Mouse (Mus musculus) limb, embryonic 10.5 days (tissue): ENCODE results near the gene Trp53i13. TPM values are rescaled to one million over a fixed set of nuclear protein-coding genes. Genes with fewer than 3 reads are reported as not detected.
"Not testable (repeated sequence)": the region's sequence is repeated elsewhere in the genome, so short reads cannot be mapped to it uniquely, and the experiment has no call there.

ENCODE experiments used
- DNase-seq: peaks from one replicate; pipeline ENCODE4 v3.0.0-alpha.2; 2017; ENCODE audit warnings: low spot score
- H3K27ac ChIP-seq: fragments of 300-500 bp; sonication (generic); 2 replicates; pipeline ENCODE4 v1.5.1; 2016; ENCODE audit warnings: mild to moderate bottlenecking
- H3K27me3 ChIP-seq: fragments of 300-500 bp; sonication (generic); 2 replicates; pipeline ENCODE4 v1.6.1; 2016; ENCODE audit warnings: low read depth, mild to moderate bottlenecking; ENCODE audit not compliant: poor library complexity, severe bottlenecking
- H3K36me3 ChIP-seq: fragments of 300-500 bp; sonication (generic); 2 replicates; pipeline ENCODE4 v1.6.1; 2016; ENCODE audit warnings: mild to moderate bottlenecking, moderate library complexity
- H3K4me1 ChIP-seq: fragments of 300-500 bp; sonication (generic); 2 replicates; pipeline ENCODE4 v1.6.1; 2016
- H3K4me3 ChIP-seq: fragments of 300-500 bp; sonication (generic); 2 replicates; pipeline ENCODE4 v1.5.1; 2016; ENCODE audit warnings: mild to moderate bottlenecking, moderate library complexity
- H3K9me3 ChIP-seq: fragments of 300-500 bp; sonication (generic); replicated peaks from 2 replicates; pipeline ENCODE4 v1.6.1; 2016; ENCODE audit warnings: mild to moderate bottlenecking
- WGBS: fragments of 180-500 bp; shearing (Covaris S2); methylation state at CpG from one replicate; pipeline ENCODE4 v1.1.7; 2016; 5-methylcytosine and 5-hydroxymethylcytosine counted together
- polyA plus RNA-seq: library from polyadenylated mRNA; unstranded; fragments of >200 nt; fragmentation: Nextera tagmentation; extraction: Ambion mirVana; gene quantifications from 2 replicates; pipeline ENCODE4 v1.2.1, GENCODE M21; 2016

Gene Trp53i13
- 33.4 and 38.7 TPM in 2 replicates for polyA plus RNA-seq

DNA sequence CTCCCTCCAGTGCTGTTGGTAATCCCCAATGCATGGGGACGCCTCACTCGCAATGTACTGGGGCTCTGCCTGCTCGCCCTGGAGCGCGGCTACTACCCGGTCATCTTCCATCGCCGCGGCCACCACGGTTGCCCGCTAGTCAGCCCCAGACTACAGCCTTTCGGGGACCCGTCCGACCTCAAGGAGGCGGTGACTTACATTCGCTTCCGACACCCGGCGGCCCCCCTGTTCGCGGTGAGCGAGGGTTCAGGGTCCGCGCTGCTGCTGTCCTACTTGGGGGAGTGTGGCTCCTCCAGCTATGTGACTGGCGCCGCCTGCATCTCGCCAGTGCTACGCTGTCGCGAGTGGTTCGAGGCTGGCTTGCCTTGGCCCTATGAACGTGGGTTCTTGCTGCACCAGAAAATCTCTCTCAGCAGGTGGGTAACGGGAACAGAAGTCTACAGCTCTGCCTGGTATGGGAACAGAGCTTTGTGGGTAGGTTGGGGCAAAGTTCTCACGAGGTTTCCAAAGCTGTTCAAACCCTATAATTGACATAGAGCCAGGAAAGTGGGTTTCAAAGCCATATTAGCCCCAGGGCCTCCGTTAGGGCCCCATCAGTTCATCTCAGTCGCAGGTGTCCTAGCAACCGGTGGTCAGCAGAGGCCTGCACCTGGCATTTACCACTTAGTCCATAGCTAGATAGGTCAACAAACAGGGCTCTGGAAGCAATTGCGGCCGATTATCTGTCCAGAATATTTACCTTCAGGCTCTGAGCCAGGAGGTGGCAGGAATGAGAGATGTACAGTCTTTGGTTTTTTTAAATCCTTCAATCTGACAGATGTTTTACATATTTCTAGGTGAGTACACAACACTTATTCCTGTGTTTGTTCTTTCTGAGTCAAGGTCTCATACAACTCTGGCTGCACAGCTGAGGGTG lies at the start of gene Trp53i13:
Gene Trp53i13 (minus strand): TSS at position 344 of the 916 bp plus-strand sequence.
- DNase-seq, result no peak
- Histone ChIP-seq H3K27ac (peak within 1 kb of the TSS; percentile 56), H3K9me3 (no peaks in the 10 kb centered on the region), H3K4me3 (peak within 1 kb of the TSS; percentile 77), H3K4me1 (peaks cover 40% of the 10 kb centered on the region), H3K27me3 (peaks cover 52% of the 10 kb centered on the region), H3K36me3 (no peaks in the 10 kb centered on the region)
- WGBS, result 6% methylated on average over 39 of the region's 39 CpGs

DNA sequence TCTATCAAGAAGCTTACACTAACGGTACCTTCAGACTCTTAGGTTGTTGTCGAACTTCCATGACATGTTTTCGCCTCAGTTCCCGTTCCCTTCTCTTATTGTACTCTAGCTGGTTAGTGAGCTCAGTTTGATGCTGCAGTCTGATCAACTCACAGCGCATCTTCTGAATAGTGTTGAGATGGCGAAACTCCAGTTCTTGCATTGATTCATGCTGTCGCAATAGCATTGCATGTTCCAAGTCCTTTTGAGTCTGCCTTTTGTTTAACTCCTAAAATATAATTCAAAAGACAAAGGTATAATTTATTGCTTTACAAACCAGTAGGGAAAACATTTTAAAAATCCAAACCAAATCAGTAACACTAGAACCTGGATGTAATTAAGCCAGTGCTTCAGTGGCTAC lies 29.5 kb upstream of the Trp53i13 start:
- Histone ChIP-seq H3K9me3 (no peaks in the 10 kb centered on the region), H3K27ac (no peak overlapping the region), H3K4me3 (no peak overlapping the region), H3K27me3 (no peaks in the 10 kb centered on the region), H3K36me3 (peaks cover 98% of the 10 kb centered on the region), H3K4me1 (no peaks in the 10 kb centered on the region)
- WGBS, result 93% methylated on average over 7 of the region's 7 CpGs
- no peak for DNase-seq

DNA sequence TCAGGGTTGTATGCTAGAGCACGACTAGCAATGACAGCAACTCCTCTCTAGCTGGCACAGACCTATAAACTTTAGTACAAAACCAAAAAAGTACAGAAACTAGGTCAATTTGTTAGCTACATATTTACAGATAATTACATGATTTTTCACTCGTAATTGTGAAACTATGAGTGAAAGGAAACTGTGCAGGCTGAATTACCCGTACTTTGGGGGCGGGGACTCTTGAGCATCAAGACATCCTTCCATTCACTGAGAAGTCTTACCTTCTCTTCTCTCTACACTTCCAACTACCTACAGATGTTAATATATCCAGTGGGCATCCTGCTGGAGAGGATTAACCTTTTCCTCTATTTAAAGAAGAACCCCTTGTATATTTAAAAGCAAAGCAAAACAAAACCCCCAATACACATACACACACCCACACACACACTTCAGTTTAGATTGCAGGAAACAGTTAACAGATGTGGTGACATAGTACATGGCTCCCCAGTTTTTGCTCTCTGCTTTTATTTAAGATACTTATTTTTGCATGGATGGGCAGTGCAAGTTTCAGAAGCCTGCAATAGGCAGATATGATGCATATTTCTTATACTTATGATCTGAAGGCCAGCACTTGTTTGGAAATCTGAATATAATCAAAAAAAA lies 16.5 kb upstream of the Trp53i13 start:
- WGBS, result 90% methylated on average over 4 of the region's 4 CpGs
- H3K9me3 ChIP-seq, result no peaks in the 10 kb centered on the region
- H3K27me3 ChIP-seq, result no peaks in the 10 kb centered on the region
- no peak overlapping the region for H3K27ac ChIP-seq
- H3K4me1 ChIP-seq, result no peaks in the 10 kb centered on the region
- H3K4me3 ChIP-seq, result no peak overlapping the region
- no peak for DNase-seq
- H3K36me3 ChIP-seq, result peaks cover 35% of the 10 kb centered on the region

DNA sequence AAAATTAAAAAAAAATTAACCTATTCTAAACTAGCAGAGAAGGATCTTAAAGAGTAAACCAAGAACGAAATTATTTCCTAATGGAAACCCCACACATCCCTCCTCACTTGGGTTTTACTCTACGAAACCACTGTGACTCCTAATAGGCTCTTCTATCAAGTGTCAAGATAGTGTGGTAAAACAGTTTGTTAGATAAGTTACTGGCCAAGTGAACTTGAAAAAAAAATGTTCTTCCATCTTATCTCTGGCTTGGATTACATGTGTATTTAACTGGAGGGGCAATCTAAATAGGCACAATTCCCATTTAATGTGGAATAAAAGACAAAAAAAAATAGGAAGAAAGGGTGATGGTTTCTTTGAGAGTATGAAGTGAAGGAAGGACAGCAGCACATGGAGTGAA lies 15.1 kb upstream of the Trp53i13 start:
- no peaks in the 10 kb centered on the region for H3K27me3 ChIP-seq
- DNase-seq, result no peak
- H3K4me3 ChIP-seq, result no peak overlapping the region
- H3K27ac ChIP-seq, result no peak overlapping the region
- H3K36me3 ChIP-seq, result peaks cover 21% of the 10 kb centered on the region
- H3K4me1 ChIP-seq, result no peaks in the 10 kb centered on the region
- 94% methylated on average over 2 of the region's 2 CpGs for WGBS
- no peaks in the 10 kb centered on the region for H3K9me3 ChIP-seq

DNA sequence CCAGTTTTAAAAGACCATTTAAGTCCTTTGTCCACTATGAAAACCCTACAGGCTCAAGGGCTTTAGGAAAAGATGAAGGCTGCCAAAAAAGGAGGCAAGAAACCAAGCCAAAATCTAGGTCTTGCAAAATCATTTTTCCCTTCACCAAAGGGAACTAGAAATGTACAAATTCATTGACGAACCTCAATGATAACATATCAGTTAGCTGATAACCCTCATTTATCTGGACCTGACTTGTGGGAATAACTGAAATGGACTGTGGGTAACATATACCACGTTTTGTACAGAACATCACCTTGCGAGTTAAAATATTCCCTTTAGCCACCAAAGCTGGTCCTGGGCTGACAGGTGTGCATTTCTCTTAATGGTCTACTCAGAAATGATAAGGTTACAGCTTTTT lies 13.9 kb upstream of the Trp53i13 start:
- no peaks in the 10 kb centered on the region for H3K4me1 ChIP-seq
- H3K4me3 ChIP-seq, result no peak overlapping the region
- DNase-seq, result no peak
- no peaks in the 10 kb centered on the region for H3K27me3 ChIP-seq
- 90% methylated on average over 3 of the region's 3 CpGs for WGBS
- no peaks in the 10 kb centered on the region for H3K9me3 ChIP-seq
- H3K36me3 ChIP-seq, result peaks cover 14% of the 10 kb centered on the region
- H3K27ac ChIP-seq, result no peak overlapping the region

DNA sequence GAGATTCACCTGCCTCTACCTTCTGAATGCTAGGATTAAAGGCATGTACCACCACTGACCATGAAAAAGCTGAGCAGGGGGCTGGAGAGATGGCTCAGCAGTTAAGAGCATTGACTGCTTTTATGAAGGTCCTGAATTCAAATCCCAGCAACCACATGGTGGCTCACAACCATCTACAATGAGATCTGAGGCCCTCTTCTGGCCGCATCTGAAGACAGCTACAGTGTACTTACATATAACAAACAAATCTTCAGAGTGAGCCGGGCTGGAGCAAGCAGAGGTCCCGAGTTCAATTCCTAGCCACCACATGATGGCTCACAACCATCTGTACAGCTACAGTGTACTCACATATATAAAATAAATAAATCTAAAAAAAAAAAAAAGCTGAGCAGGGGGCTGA lies 12.6 kb upstream of the Trp53i13 start:
- H3K36me3 ChIP-seq, result peaks cover 10% of the 10 kb centered on the region; the same call in 1 of the 2 replicates
- H3K4me1 ChIP-seq, H3K9me3 ChIP-seq, H3K27me3 ChIP-seq, H3K4me3 ChIP-seq, DNase-seq, H3K27ac ChIP-seq: not testable (repeated sequence)
- 86% methylated on average over 3 of the region's 3 CpGs for WGBS

DNA sequence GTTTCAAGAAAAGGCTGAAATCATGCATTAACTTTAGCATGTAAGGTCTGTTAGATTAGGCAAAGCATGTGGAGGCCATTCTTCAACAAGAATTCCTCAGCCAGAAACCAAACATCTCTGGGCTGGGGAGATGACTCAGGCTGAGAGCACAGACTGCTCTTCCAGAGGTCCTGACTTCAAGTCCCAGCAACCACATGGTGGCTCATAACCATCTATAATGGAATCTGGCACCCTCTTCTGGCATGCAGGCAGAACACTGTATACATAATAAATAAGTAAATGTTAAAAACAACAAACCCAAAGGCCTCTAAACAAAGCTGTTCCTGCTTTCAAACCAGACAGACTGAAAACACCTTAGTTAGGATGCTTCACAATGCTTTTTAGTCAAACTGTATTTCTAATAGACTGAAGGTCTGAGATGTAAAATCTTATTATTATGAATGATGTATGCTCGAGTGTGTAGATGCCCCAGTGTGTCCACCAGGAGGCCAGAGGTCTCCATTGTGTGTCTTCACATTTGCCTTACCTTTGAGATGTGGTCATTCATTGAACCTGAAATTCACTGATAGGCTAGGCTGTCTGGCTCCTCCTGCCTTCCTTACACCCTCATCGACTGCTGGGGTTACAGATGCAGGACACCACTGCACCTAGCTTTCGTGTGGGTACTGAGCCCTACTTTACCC lies 10.2 kb upstream of the Trp53i13 start:
- Histone ChIP-seq H3K27ac (no peak overlapping the region), H3K4me1 (no peaks in the 10 kb centered on the region), H3K4me3 (no peak overlapping the region), H3K27me3 (no peaks in the 10 kb centered on the region), H3K9me3 (no peaks in the 10 kb centered on the region), H3K36me3 (peaks cover 4% of the 10 kb centered on the region; the same call in 1 of the 2 replicates)
- WGBS, result 81% methylated on average over 3 of the region's 3 CpGs
- no peak for DNase-seq

DNA sequence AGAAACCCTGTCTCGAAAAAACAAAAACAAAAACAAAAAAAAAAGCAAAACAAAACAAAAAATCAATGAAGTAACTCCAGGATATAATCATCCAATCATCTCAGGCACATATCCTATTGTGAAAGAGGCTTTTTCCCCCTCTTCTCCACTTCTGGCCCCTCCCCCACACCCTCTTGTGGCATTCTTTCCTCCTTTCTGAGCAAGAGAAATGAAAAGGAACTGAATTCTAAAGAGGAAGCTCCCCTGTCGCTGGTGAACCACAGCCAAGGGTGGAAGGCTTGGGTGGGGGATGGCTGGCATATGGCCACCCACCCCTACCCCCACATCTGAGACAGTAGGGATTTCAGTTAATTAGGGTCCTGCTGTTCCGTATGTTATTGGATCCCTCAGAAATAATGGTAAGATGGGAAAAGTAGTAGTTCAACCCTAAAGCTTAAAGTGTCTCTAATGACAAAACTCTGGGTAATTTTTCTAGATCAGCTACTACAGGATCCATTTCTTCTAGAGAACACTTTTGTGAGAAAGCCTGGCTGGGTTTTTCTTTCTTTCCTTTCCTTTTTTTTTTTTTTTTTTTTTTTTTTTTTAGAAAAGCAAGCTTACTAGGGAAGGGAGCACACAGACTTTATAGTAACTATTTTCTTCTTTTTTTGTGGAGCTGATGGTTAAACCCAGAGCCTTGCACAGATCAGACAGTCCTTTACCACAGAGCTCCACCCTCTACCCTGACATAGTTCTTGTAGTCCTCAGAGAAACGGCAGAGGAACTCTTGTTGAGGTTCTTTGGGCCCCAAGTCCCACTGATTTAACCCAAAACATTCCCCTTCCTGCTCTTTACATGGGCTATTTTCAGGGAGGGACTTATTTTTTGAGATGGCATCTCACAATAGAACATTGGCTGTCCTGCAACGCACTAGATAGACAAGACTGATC lies 5.1 kb upstream of the Trp53i13 start:
- Histone ChIP-seq H3K36me3 (no peaks in the 10 kb centered on the region), H3K4me3 (no peak overlapping the region), H3K27ac (no peak overlapping the region), H3K9me3 (no peaks in the 10 kb centered on the region), H3K27me3 (peaks cover 31% of the 10 kb centered on the region), H3K4me1 (peaks cover 8% of the 10 kb centered on the region)
- no peak for DNase-seq
- 58% methylated on average over 5 of the region's 5 CpGs for WGBS

DNA sequence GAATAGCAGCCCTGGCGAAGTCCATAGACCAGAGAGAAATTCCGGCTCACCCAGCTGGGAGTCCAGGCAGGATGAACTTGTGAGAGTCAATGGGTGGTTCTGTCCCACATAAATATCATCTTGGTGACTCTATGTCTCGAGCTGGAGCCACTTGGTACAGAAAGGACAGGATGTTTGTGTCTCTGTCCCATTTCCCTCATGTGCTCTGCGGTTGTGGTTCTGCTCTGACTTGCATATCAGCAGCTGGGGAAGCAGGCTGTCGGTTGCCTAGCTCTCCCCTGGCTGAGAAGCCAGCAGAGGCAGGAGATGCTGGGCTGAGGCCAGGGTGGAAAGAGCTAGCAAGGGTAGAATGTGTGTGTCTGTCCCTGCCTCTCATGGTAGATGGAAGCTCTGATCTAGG lies 3.3 kb upstream of the Trp53i13 start, which contains the start of gene Gm10392:
Gene Gm10392 (minus strand): TSS at position 156 of the 400 bp plus-strand sequence.
- H3K27ac ChIP-seq, result no peak within 1 kb of the TSS

DNA sequence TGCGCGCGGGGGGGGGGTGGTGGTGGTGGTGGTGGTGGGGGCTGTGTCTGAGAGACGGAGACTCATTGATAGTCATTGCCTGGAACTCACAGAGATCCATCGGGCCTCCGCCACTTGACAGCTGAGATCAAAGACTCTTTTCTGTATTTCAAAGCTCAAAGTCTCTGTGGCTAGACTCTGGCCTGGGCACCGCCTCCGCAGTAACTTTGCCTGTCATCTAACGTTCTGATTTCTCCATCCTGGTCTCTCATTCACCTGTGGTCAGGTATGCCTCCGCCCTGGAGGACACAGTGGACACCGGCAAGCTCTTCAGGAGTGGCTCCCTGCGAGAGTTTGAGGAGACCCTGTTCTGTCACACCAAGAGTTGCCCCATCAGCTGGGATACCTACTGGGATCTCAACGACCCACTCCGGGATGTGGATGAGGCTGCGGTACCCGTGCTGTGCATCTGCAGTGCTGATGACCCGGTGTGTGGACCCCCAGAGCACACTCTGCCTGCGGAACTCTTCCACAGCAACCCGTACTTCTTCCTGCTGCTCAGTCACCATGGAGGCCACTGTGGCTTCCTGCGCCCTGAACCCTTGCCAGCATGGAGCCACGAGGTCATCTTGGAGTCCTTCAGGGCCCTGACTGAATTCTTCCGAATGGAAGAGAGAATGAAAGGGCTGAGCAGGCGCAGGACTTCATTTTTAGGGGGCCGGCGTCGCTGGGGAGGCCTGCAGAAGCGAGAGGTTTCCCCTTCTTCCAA lies 2.4 kb upstream of the Trp53i13 start:
- 81% methylated on average over 27 of the region's 27 CpGs for WGBS
- Histone ChIP-seq H3K27ac (no peak overlapping the region), H3K4me3 (no peak overlapping the region), H3K9me3 (no peaks in the 10 kb centered on the region), H3K27me3 (peaks cover 52% of the 10 kb centered on the region), H3K4me1 (peaks cover 31% of the 10 kb centered on the region), H3K36me3 (no peaks in the 10 kb centered on the region)
- no peak for DNase-seq

More for the DNA sequence above, 3.3 kb upstream of the Trp53i13 start, which contains the start of gene Gm10392:
- WGBS, result 70% methylated on average over 5 of the region's 5 CpGs
- Histone ChIP-seq H3K4me1 (peaks cover 26% of the 10 kb centered on the region), H3K27me3 (peaks cover 49% of the 10 kb centered on the region), H3K4me3 (no peak within 1 kb of the TSS), H3K9me3 (no peaks in the 10 kb centered on the region), H3K36me3 (no peaks in the 10 kb centered on the region)
- no peak for DNase-seq

DNA sequence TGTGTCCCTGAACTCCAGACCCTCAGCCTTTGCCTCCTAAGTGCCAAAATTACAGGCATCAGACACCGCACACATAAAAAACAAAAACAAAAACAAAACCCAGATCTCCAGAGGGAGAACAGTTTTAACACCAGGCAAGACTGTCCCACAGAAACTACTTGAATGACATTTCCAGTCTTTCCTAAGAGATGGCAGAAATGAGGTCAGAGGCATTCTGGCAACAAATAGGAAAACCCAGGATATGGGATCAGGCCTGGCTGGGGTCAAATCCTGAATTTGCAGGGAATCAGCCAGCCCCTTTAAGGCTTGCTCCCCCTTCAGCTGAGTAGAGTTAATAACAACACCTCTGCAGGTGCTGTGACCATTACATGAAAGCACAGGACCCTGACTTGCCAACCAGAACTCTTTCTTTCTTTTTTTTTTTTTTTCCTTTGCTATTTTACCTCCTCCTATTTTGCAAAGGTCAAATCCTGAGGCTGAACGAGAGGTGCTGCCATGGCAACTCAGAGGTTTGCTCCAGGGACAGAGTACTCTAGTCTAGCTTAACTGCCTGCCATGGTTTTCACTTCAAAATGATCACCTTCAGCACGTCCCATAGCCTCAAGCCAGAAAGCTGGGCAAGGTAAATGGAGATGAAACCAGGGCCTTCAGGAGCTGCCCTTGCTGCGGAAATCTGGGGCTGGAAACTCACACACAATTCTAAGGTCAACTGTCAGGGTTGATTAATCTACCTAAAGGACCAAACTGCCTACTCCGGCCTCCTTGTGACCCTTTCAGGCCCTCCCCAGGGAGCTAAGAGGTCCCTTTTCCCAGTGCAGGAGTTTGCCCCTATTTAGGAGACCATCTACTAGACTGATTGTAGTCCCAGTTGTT lies 1.0 kb upstream of the Trp53i13 start:
- Histone ChIP-seq H3K4me1 (peaks cover 40% of the 10 kb centered on the region), H3K36me3 (no peaks in the 10 kb centered on the region), H3K27ac (no peak overlapping the region), H3K4me3 (no peak overlapping the region; the same call in 1 of the 2 replicates), H3K27me3 (peaks cover 52% of the 10 kb centered on the region), H3K9me3 (no peaks in the 10 kb centered on the region)
- no peak for DNase-seq
- WGBS, result 42% methylated on average over 5 of the region's 5 CpGs
